Mouse (Mus musculus): ENCODE measurements around the gene Gm10722. TPM values are rescaled to one million over a fixed set of nuclear protein-coding genes. Genes with fewer than 3 reads are reported as not detected.
"Not testable (repeated sequence)": the region's sequence is repeated elsewhere in the genome, so short reads cannot be mapped to it uniquely, and the experiment has no call there.

The Gm10722 gene
- polyA plus RNA-seq, 1 experiment from 2014 or later, result not detected

DNA sequence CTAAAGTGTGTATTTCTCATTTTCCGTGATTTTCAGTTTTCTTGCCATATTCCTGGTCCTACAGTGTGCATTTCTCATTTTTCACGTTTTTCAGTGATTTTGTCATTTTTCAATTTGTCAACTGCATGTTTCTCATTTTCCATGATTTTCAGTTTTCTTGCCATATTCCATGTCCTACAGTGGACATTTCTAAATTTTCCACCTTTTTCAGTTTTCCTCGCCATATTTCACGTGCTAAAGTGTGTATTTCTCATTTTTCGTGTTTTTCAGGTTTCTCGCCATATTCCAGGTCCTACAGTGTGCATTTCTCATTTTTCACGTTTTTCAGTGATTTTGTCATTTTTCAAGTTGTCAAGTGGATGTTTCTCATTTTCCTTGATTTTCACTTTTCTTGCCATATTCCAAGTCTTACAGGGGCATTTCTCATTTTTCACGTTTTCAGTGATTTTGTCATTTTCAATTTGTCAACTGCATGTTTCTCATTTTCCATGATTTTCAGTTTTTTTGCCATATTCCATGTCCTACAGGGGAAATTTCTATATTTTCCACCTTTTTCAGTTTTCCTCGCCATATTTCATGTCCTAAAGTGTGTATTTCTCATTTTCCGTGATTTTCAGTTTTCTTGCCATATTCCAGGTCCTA, 30.1 kb downstream of the Gm10722 start:
- H3K27ac ChIP-seq (ENCODE audit: low read depth, low read length); H3K9me3 ChIP-seq (ENCODE audit: control insufficient read depth, low read length); H3K4me1 ChIP-seq (ENCODE audit: control insufficient read depth, insufficient read depth, low read length); H3K4me2 ChIP-seq (ENCODE audit: low read depth); H3K4me3 ChIP-seq (ENCODE audit: low read depth, low read length); H3K36me3 ChIP-seq (ENCODE audit: control insufficient read depth, insufficient read depth, low read length); H3K9ac ChIP-seq (ENCODE audit: low read length); H3K27me3 ChIP-seq (ENCODE audit: control insufficient read depth, insufficient read depth, low read length): not testable (repeated sequence)
- ATAC-seq (ENCODE audit: insufficient read depth, low FRiP score, low TSS enrichment), result 0 out of 2 replicates have a peak, but pooled peaks have one; percentile 28
- 77% methylated on average over 2 of the region's 10 CpGs for WGBS
- peak; percentile 59 for DNase-seq (ENCODE audit: low spot score)

DNA sequence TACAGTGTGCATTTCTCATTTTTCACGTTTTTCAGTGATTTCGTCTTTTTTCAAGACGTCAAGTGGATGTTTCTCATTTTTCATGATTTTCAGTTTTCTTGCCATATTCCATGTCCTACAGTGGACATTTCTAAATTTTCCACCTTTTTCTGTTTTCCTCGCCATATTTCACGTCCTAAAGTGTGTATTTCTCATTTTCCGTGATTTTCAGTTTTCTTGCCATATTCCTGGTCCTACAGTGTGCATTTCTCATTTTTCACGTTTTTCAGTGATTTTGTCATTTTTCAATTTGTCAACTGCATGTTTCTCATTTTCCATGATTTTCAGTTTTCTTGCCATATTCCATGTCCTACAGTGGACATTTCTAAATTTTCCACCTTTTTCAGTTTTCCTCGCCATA, 33.6 kb downstream of the Gm10722 start, which contains the start of gene Gm17535:
Gene Gm17535 (plus strand): TSS at position 301 of the 400 bp plus-strand sequence.
- not testable (repeated sequence) for H3K9me3 ChIP-seq (ENCODE audit: control insufficient read depth, low read length); H3K4me2 ChIP-seq (ENCODE audit: low read depth); H3K27me3 ChIP-seq (ENCODE audit: control insufficient read depth, insufficient read depth, low read length); H3K9ac ChIP-seq (ENCODE audit: low read length); DNase-seq (ENCODE audit: low spot score); H3K4me3 ChIP-seq (ENCODE audit: low read depth, low read length); H3K27ac ChIP-seq (ENCODE audit: low read depth, low read length); H3K4me1 ChIP-seq (ENCODE audit: control insufficient read depth, insufficient read depth, low read length); H3K36me3 ChIP-seq (ENCODE audit: control insufficient read depth, insufficient read depth, low read length); ATAC-seq (ENCODE audit: insufficient read depth, low FRiP score, low TSS enrichment)
- WGBS, result no CpG with 5 or more reads among the region's 8 CpGs

DNA sequence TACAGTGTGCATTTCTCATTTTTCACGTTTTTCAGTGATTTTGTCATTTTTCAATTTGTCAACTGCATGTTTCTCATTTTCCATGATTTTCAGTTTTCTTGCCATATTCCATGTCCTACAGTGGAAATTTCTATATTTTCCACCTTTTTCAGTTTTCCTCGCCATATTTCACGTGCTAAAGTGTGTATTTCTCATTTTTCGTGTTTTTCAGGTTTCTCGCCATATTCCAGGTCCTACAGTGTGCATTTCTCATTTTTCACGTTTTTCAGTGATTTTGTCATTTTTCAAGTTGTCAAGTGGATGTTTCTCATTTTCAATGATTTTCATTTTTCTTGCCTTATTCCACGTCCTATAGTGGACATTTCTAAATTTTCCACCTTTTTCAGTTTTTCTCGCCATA, 35.9 kb downstream of the Gm10722 start, which contains the start of gene Gm10715:
Gene Gm10715 (plus strand): TSS at position 301 of the 400 bp plus-strand sequence.
- H3K4me2 ChIP-seq (ENCODE audit: low read depth); H3K27me3 ChIP-seq (ENCODE audit: control insufficient read depth, insufficient read depth, low read length); H3K27ac ChIP-seq (ENCODE audit: low read depth, low read length); H3K36me3 ChIP-seq (ENCODE audit: control insufficient read depth, insufficient read depth, low read length); H3K4me1 ChIP-seq (ENCODE audit: control insufficient read depth, insufficient read depth, low read length); ATAC-seq (ENCODE audit: insufficient read depth, low FRiP score, low TSS enrichment); DNase-seq (ENCODE audit: low spot score); H3K9me3 ChIP-seq (ENCODE audit: control insufficient read depth, low read length); H3K9ac ChIP-seq (ENCODE audit: low read length); H3K4me3 ChIP-seq (ENCODE audit: low read depth, low read length): not testable (repeated sequence)
- WGBS, result 83% methylated on average over 6 of the region's 8 CpGs

DNA sequence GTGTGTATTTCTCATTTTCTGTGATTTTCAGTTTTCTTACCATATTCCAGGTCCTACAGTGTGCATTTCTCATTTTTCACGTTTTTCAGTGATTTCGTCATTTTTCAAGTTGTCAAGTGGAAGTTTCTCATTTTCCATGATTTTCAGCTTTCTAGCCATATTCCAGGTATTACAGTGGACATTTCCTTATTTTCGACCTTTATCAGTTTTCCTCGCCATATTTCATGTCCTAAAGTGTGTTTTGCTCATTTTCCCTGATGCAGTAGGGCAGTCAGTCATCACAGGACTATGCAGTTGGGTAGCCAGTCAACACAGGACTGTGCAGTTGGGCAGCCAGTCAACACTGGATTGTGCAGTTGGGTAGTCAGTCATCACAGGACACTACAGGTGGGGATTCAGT, 37.4 kb downstream of the Gm10722 start:
- H3K4me3 ChIP-seq (ENCODE audit: low read depth, low read length); H3K9me3 ChIP-seq (ENCODE audit: control insufficient read depth, low read length); H3K4me1 ChIP-seq (ENCODE audit: control insufficient read depth, insufficient read depth, low read length); H3K4me2 ChIP-seq (ENCODE audit: low read depth); ATAC-seq (ENCODE audit: insufficient read depth, low FRiP score, low TSS enrichment); H3K27ac ChIP-seq (ENCODE audit: low read depth, low read length); H3K27me3 ChIP-seq (ENCODE audit: control insufficient read depth, insufficient read depth, low read length); H3K36me3 ChIP-seq (ENCODE audit: control insufficient read depth, insufficient read depth, low read length); H3K9ac ChIP-seq (ENCODE audit: low read length); DNase-seq (ENCODE audit: low spot score): not testable (repeated sequence)
- WGBS, result 69% methylated on average over 4 of the region's 4 CpGs

Small RNAs within 50 kb of the gene (microRNA-seq; reads per million reads assigned to microRNA genes)
- not detected for gene Mir101c

Other genes with a start within 250 kb of the Gm10722 start
- not detected in 2 replicates for gene Gm11168, start 2.4 kb downstream of the Gm10722 start, polyA plus RNA-seq (2014; fragmentation: Nextera tagmentation; extraction: Ambion mirVana)
- gene Gm10721, start 12.2 kb downstream of the Gm10722 start, polyA plus RNA-seq (2014; fragmentation: Nextera tagmentation; extraction: Ambion mirVana), result not detected in 2 replicates
- gene Gm10720, start 14.7 kb downstream of the Gm10722 start, polyA plus RNA-seq (2014; fragmentation: Nextera tagmentation; extraction: Ambion mirVana), result not detected in 2 replicates
- not detected in 2 replicates for gene Gm10719, start 16.5 kb downstream of the Gm10722 start, polyA plus RNA-seq (2014; fragmentation: Nextera tagmentation; extraction: Ambion mirVana)
- 1.3 and 1.4 TPM in 2 replicates for gene Gm10718, start 22.6 kb downstream of the Gm10722 start, polyA plus RNA-seq (2014; fragmentation: Nextera tagmentation; extraction: Ambion mirVana)
- 0.38 and 0.50 TPM in 2 replicates for gene Gm10717, start 24.5 kb downstream of the Gm10722 start, polyA plus RNA-seq (2014; fragmentation: Nextera tagmentation; extraction: Ambion mirVana)
- gene Gm17535, start 33.7 kb downstream of the Gm10722 start, polyA plus RNA-seq (2014; fragmentation: Nextera tagmentation; extraction: Ambion mirVana), result not detected in 2 replicates
- gene Gm10715, start 36.0 kb downstream of the Gm10722 start, polyA plus RNA-seq (2014; fragmentation: Nextera tagmentation; extraction: Ambion mirVana), result not detected in 2 replicates

Data from neural tube, embryonic 11.5 days (tissue).